Mouse (Mus musculus): Measurements from ENCODE around the gene Il23r. TPM values are rescaled to one million over a fixed set of nuclear protein-coding genes. Genes with fewer than 3 reads are reported as not detected.
A peak's percentile ranks its signal among the peaks of the same experiment; 100 is the strongest.

The Il23r gene
- polyA plus RNA-seq, 1 experiment: not detected

DNA sequence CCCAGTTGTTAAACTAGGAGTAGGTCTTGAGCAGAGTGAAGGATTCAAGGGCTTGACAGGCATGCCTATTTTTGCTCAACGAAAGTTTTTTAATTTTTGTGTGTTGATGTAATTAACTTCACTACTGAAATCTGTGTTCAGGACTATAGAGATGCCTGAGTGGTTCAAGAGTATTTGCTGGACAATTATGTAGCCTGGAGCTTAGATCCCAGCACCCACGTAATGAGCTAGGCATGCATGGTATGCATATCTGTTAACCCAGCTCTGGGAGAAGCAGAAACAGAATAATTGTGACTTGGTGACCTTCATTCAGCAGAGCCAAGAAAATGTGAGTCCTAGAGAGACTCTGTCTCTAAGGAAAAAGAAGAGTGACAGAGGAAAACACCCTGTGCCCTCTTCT is 10.6 kb downstream of the Il23r start:
- TF ChIP-seq POLR2A (IDR thresholded peaks at IDR 0.05; ENCODE audit: low read depth, low read length) (no peak), CTCF (IDR thresholded peaks at IDR 0.05; ENCODE audit: borderline replicate concordance, insufficient read depth, low read length) (no peak)
- H3K27ac ChIP-seq (ENCODE audit: insufficient read depth, low read length): peak overlapping the region; percentile 88
- no peak overlapping the region for H3K4me3 ChIP-seq (ENCODE audit: insufficient read depth, low read length)
- H3K4me1 ChIP-seq (ENCODE audit: control insufficient read depth, insufficient read depth, low read length): no peaks in the 10 kb centered on the region; the same call in none of the 2 replicates

DNA sequence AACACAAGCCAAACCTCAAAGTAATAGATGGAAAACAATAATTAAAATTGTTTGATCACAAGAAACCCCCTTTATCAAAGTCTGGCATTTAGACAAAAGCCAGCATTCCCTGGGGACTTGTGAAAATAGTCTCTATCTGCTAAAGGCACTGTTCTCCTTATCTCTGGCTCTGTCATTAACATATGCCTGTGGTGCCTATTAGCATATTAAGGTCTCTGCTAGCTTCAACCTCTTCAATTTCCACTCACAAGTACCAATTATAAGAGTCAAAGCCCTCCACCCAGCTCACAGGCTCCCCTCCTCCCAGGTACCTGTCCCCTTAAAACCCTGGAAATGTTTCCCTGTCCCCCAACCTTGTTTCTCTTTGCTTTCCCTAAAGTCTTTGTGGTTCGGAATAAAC is 20.4 kb downstream of the Il23r start:
- Histone ChIP-seq H3K4me3 (ENCODE audit: insufficient read depth, low read length) (no peak overlapping the region), H3K4me1 (ENCODE audit: control insufficient read depth, insufficient read depth, low read length) (no peaks in the 10 kb centered on the region), H3K27ac (ENCODE audit: insufficient read depth, low read length) (no peak overlapping the region)
- no peak for TF ChIP-seq POLR2A (IDR thresholded peaks at IDR 0.05; ENCODE audit: low read depth, low read length)
- TF ChIP-seq CTCF (IDR thresholded peaks at IDR 0.05; ENCODE audit: borderline replicate concordance, insufficient read depth, low read length): no peak

DNA sequence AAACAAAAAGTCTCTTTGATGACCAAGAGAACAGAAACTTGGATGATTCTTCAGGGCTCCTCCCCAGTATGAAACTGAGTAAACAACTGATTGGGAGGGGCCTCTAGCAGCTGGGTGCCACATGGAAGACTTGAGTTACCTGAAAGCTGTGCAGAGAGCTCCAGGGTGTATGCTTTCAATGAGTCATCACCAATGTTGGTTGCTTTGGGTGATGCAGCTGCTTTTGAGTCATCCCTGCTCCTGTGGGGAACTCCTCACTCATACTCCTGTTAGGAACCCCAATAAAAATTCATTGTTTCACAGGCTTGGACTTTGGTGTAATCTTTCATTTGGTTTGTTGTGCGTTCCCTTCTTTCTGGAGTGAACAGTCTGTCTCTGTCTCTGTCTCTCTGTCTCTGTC is 32.2 kb downstream of the Il23r start:
- Histone ChIP-seq H3K4me1 (ENCODE audit: control insufficient read depth, insufficient read depth, low read length) (no peaks in the 10 kb centered on the region), H3K27ac (ENCODE audit: insufficient read depth, low read length) (no peak overlapping the region), H3K4me3 (ENCODE audit: insufficient read depth, low read length) (no peak overlapping the region)
- TF ChIP-seq CTCF (IDR thresholded peaks at IDR 0.05; ENCODE audit: borderline replicate concordance, insufficient read depth, low read length) (no peak), POLR2A (IDR thresholded peaks at IDR 0.05; ENCODE audit: low read depth, low read length) (no peak)

DNA sequence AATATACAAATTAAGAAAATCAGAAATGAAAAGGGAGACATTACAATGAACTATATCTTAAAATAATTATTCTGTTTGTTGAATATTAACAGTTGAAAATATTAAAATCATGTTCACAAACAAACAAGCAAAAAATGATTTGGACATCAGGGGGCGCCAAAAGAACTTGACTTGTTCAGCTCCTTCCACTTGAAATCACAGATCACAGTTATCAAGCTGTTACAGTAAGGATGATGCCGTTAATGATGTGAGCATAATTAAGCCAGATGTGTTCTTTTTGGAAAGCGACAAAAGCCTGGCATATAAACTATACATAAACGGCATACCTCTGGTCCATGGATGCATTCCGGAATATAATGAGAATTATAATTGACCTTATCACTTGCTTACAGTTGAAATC is 40.3 kb downstream of the Il23r start:
- TF ChIP-seq CTCF (IDR thresholded peaks at IDR 0.05; ENCODE audit: borderline replicate concordance, insufficient read depth, low read length): no peak
- TF ChIP-seq POLR2A (IDR thresholded peaks at IDR 0.05; ENCODE audit: low read depth, low read length): no peak
- no peaks in the 10 kb centered on the region for H3K4me1 ChIP-seq (ENCODE audit: control insufficient read depth, insufficient read depth, low read length)
- no peak overlapping the region for H3K4me3 ChIP-seq (ENCODE audit: insufficient read depth, low read length)
- no peak overlapping the region for H3K27ac ChIP-seq (ENCODE audit: insufficient read depth, low read length)

DNA sequence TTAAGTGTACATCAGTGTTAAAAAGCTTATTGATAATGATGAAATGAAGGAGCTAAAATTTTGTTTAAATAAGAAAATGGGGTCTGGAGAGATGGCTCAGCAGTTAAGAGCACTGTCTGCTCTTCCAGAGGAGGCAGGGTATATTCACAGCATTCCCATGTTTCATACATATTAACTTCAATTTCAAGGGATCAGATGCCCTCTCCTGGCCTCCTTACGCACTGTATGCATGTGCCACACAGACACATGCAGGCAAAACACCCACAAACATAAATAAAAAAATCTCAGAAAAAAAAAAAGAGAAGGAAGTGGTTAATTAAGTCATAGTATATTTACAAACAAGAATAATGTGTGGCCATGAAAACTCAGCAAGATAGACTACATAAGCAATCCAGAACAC is 45.8 kb downstream of the Il23r start:
- no peak overlapping the region for H3K4me3 ChIP-seq (ENCODE audit: insufficient read depth, low read length)
- TF ChIP-seq POLR2A (IDR thresholded peaks at IDR 0.05; ENCODE audit: low read depth, low read length) (no peak), CTCF (IDR thresholded peaks at IDR 0.05; ENCODE audit: borderline replicate concordance, insufficient read depth, low read length) (peak; percentile 11; the same call in 1 of the 2 replicates)
- H3K4me1 ChIP-seq (ENCODE audit: control insufficient read depth, insufficient read depth, low read length): no peaks in the 10 kb centered on the region
- H3K27ac ChIP-seq (ENCODE audit: insufficient read depth, low read length): no peak overlapping the region

DNA sequence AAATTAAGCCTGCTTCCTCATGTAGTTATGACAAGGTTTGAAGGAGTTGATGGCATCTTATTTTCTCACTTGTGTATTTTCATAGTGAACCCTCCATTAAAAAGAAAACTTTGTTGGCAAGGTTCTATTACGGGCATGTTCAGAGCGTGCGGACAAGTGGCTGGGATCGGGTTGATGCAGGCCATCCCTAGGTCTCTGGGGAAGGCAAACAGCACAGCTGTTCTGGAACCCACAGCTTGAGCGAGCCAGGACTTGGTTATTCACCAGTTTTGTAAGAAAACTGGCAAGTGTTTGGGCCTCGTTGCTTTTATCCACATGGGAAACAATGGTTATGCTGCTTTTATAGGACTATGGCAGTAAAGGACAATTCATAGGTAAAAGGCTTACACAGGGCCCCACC is 48.5 kb downstream of the Il23r start:
- Histone ChIP-seq H3K4me1 (ENCODE audit: control insufficient read depth, insufficient read depth, low read length) (no peaks in the 10 kb centered on the region), H3K4me3 (ENCODE audit: insufficient read depth, low read length) (no peak overlapping the region), H3K27ac (ENCODE audit: insufficient read depth, low read length) (no peak overlapping the region)
- TF ChIP-seq POLR2A (IDR thresholded peaks at IDR 0.05; ENCODE audit: low read depth, low read length) (no peak), CTCF (IDR thresholded peaks at IDR 0.05; ENCODE audit: borderline replicate concordance, insufficient read depth, low read length) (no peak)

DNA sequence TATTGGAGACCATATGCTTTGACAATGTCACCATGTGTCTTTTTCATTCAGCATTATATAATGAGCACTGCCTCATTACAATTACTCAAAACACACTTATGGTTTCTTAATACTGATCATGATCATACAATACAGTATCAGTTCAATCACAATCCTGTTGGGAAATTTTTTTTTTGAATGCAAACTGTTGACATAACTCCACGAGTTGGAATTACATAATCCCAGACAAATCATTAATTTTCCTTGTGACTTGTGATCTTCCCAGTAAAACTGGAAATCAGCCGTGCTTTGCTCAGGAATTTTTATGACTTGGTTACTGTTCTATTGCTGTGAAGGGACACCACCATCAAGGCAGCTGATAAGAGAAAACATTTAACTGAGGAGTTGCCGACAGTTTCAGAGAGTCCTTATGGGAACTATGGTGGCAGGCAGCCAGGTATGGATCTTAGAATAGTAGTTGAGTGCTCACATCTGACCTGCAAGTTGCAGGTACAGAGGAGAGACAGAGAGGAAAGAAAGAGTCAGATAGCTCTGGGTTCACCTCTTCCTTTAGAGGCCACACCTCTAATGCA is 53.8 kb downstream of the Il23r start:
- Histone ChIP-seq H3K4me1 (ENCODE audit: control insufficient read depth, insufficient read depth, low read length) (peaks cover 2% of the 10 kb centered on the region), H3K4me3 (ENCODE audit: insufficient read depth, low read length) (no peak overlapping the region), H3K27ac (ENCODE audit: insufficient read depth, low read length) (no peak overlapping the region)
- TF ChIP-seq CTCF (IDR thresholded peaks at IDR 0.05; ENCODE audit: borderline replicate concordance, insufficient read depth, low read length): no peak
- TF ChIP-seq POLR2A (IDR thresholded peaks at IDR 0.05; ENCODE audit: low read depth, low read length): no peak

DNA sequence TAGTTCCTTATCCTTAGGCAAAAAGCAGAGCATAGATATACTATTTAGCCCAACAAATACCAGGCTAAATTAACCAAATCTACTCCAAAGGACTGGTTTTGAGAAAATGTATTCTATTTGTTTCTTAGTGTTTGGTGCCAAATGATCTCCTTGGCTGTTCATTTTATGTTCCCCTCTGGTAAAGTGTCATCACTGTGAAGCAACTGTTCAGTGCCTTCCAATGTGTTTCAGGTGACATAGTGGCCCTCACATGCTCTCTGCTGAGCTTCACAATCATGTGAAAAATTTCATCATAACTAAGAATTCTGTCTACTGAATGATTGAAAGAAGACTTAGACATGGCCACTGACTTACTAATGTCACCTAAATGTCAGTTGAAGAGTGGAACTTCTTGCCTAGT is 54.6 kb downstream of the Il23r start:
- H3K27ac ChIP-seq (ENCODE audit: insufficient read depth, low read length): no peak overlapping the region
- TF ChIP-seq CTCF (IDR thresholded peaks at IDR 0.05; ENCODE audit: borderline replicate concordance, insufficient read depth, low read length) (no peak), POLR2A (IDR thresholded peaks at IDR 0.05; ENCODE audit: low read depth, low read length) (no peak)
- H3K4me1 ChIP-seq (ENCODE audit: control insufficient read depth, insufficient read depth, low read length): peaks cover 2% of the 10 kb centered on the region
- no peak overlapping the region for H3K4me3 ChIP-seq (ENCODE audit: insufficient read depth, low read length)

DNA sequence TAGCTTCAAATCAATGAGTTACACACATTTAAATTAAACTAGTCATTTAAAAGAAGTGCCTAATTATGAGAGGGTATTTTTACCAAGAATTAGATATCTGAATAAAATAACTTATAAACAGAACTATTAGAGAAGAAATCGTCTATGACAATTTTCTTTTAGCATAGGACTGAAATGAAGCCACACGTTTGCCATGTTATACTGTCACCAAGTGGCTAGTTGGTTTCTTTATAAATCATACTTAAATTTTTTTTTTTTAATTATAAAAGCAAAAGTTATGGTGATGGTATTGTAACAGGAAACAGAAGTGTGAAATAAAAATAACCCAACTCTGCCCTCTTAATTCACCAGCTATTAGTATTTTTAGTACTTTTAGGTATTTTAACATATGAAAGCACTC is 55.4 kb downstream of the Il23r start:
- TF ChIP-seq CTCF (IDR thresholded peaks at IDR 0.05; ENCODE audit: borderline replicate concordance, insufficient read depth, low read length) (no peak), POLR2A (IDR thresholded peaks at IDR 0.05; ENCODE audit: low read depth, low read length) (no peak)
- Histone ChIP-seq H3K4me3 (ENCODE audit: insufficient read depth, low read length) (no peak overlapping the region), H3K4me1 (ENCODE audit: control insufficient read depth, insufficient read depth, low read length) (peaks cover 2% of the 10 kb centered on the region), H3K27ac (ENCODE audit: insufficient read depth, low read length) (no peak overlapping the region)

DNA sequence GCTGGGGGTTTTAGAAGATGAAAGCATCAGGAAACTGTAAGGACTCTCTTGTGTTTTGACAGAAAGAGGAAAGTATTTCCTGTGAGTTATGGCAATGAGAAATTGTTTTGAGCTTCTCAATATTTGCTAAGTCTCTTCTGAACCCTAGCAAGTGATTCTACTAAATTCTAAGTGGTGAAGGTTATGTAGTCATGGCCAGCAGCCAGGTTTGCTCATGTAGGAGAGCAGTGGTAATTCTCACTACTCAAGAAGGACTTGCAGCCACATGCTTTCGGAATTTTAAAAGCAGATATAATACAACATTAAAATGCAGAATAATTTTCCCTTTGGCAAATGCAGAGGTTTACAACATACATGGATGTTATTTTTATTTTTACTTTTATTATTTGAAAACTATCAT is 55.9 kb downstream of the Il23r start:
- H3K27ac ChIP-seq (ENCODE audit: insufficient read depth, low read length): peak overlapping the region; percentile 49; the same call in 1 of the 2 replicates
- TF ChIP-seq CTCF (IDR thresholded peaks at IDR 0.05; ENCODE audit: borderline replicate concordance, insufficient read depth, low read length) (no peak), POLR2A (IDR thresholded peaks at IDR 0.05; ENCODE audit: low read depth, low read length) (no peak)
- H3K4me1 ChIP-seq (ENCODE audit: control insufficient read depth, insufficient read depth, low read length): peaks cover 2% of the 10 kb centered on the region
- H3K4me3 ChIP-seq (ENCODE audit: insufficient read depth, low read length): no peak overlapping the region
